Mouse (Mus musculus) c-Kit-positive CD71-positive TER-119-negative erythroid progenitor cells, embryonic 14.5 days (primary cell): ENCODE data around the gene Mylk2.

Source experiments
- DNase-seq: peaks from one replicate; pipeline ENCODE4 v3.0.0-alpha.2; 2013; ENCODE audit warnings: low read depth

Mylk2 gene

DNA sequence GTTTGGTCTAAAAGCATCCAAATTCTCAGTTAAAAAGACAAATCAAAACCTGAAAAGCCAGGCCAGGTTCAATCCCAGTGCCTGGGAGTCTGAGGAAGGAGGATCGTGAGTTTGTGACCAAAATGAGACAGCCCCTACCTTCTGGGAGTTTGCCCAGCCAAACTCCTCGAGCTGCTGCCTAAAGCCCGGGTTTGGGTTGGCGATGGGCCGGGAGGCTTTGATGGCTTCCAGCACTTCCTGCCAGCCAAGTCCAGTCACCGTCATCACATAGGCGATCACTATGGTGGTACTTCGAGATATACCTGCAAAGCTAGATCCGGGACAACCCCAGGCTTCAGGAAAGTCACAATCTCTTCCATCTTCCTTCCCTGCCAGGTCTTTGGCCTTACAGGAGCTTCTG, 32.9 kb downstream of the Mylk2 start:
- no peak for DNase-seq

DNA sequence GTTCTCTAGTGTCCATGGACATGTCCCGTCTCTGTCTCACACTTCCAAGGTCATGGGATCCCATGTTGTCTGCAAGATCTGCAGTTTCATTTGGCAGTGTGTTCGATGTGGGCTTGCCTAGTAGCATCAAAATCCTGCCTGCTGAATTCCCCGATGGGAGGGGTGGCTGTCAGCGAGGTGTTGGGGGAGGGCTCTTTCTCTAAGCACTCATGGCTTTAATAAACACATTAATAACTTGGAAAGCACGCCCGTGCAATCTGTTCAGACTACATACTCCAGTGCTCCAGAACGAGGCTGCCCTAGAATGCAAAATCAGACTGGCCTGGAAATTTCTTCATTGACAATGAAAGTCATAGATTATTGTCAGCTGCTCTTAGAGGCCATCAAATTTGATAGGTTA, 35.9 kb downstream of the Mylk2 start:
- no peak for DNase-seq

DNA sequence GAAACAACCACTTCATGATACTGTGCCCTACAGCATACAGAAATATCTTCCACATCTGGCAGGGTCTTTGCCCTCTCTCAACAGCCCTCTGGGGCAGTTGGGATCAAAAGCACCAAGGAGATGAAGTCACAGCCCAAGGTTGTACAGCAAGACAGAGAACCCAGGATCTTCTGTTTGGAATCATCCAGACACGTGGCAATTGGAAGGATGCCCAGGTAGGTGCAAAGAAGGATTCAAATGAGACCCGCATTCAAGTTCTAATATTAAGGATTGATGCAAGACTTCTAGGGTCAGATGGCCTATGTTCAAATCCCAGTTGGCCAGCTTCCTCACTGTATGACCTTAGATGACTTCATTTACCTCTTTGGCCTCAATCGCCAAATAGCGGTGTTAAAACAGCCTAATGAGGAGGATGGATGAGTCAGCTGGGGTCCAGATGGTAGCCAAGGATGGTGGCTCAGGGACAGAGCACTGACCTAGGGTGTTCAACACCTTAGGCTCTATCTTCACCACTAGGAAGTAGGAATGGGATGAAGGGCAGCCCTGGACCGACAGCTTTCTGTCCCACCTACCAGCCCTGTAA, 37.4 kb downstream of the Mylk2 start:
- no peak for DNase-seq

DNA sequence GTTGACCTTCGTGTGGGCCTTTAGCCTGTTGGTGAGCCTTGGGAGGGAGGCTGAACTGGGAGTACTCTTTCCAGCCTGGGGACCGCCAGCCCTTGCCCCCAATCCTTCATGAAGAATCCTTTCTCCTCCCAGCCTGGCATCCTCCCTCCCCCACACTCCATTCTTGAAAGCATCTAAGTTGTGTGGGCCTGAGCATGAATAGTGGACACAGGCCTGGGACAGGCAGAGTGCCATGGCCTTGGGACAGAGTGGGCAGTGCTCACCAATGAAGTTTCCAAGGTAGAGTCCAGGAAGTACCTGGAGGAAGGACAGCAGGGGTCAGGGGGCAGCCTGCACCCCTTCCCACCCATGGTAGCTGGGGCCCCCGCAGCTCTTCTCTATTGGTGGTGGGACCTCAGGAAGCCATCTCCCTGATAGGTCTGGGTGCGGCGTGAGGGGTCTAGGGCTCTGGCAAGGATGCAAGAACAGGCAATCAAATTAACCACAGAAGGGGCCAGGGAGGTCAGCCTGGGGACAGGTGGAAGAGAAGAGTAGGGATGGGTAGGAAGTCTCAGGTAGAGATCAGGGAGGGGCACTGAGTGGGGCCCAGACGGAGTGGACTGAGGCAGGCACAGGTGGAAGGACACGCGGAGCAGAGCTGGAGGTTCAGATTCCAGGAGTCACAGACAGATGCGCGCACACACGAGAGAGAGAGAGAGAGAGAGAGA, 39.4 kb downstream of the Mylk2 start:
- DNase-seq, result no peak

DNA sequence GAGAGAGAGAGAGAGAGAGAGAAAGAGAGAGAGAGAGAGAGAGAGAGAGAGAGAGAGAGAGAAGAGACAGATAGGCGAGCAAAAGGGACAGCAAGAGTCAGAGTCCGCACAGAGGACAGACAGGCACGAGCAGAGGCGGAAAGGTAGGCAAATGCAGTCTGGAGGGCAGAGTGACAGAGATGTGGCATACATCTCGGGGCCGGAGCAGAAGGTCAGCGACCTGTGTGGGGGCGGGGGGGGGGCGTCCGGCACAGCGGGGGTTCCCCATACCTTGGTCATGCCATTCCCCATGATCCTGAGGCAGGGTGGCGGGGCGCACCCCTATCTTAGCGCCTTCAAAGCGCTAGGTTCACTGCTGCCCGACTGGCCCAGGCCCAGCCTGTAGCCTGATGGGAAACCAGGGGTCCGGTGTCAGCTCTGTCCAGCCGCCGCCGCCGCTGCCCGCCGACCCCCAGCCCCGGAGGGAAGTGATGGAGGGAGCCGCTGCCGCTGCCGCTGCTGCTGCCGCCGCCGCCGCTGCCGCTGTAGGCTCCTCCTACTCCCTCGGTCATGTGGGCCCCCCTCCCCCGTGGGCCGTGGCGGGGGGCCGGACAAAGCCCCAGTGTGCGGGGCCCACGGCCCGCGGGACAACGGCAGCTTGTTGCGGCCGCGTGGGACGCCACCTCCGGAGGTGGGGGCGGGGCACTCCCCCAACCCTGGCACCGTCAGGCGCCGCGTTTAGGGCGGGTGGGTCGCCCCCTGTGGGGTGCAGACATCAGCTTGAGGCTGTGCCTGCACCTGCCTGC, 40.1 kb downstream of the Mylk2 start, which contains the start of gene Dusp15:
Gene Dusp15, minus strand, starts transcription at position 634 of the 785 bp plus-strand sequence.
- no peak for DNase-seq

DNA sequence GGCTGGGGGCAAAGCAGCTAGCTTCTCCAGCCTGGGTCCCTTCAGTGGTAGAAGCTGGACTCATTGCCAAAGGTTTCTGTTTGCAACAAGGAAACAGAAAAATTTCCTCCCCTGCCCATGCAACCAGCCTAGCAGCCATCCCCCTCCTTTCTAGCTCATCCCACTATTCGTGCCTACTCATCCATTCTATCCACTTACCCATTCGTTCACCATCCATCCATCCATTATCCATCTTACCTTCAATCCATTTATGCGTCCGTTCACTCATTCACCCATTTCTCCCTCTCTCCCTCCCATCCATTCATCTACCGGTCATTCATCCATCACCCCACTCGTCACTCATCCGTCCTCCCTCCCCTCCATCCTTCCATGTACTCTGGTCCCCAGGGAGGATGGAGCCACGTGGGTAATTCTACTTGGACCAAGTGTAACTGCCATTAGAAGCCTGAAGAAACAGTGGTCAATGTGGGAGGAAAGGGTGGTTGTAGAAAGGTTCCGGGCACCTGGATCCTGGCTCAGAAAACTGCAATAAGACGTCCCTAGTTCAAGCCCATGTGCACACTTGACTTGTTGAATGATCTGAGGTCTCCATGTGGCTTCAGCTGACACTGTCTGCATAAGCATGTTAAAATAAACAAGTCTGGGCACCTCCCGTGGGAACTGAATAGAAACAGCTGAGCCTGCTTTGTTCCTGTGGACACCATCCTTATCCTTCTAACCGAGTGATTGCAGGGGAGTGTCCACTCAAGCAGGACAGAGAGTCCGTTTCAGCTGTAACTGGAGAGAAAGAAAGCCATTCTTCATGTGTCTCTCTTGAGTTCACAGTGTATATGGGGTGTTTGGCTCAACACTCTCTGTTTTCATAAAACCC, 40.9 kb downstream of the Mylk2 start:
- DNase-seq, result no peak

DNA sequence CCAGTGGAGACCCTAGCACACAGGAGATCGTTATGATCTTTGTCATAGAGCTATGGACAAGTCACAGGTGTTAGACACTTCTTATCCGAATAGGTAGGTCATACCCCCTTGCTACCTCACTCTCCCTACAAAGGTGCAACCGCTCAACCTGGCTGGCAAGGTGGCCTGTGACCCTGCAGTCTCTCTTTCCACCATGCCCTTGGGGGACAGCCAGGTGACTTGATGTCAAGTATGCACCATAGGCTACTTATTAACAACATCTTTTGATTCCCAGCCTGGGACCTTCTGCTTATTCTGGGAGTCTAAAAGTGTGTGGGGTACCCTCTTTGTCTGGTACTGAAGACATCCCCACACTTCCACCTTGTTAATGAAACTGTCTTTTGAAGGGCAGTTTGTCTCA, 47.0 kb downstream of the Mylk2 start:
- no peak for DNase-seq

DNA sequence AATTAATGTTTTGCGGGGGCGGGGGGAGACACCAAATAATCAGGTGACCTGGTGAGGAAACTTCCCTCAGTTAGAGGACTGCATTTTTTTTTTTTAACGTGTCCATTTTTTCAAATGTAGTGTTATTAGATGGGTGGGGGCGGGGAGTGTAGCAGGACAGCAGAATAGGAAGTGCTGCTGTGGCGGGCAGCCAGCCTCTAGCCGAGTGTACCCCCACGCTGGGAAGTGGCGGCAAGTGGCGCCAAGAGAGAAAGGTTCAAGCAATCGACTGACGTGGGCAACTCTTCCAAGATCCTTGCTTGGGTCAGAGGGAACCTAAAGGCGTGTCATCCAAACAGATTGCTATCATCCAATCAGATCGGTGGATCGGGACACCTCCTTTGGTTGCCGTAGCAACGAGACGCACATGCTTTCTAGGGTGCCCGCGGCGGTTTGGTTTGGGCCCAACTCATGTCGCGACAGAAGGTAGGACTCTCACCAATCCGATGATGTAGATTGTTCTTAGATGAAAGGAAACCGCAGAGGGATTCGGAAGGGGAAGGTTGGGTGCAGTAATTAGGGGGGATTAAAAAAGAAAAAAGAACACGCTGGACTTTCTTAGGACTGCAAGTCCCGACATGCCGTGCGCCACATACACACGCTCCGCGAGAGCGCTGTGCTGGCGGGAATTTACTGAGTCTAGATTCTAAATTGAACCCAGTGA, 51.1 kb downstream of the Mylk2 start, which contains the start of gene Ttll9:
Gene Ttll9, plus strand, starts transcription at position 395 of the 703 bp plus-strand sequence.
- peak; percentile 32 for DNase-seq

DNA sequence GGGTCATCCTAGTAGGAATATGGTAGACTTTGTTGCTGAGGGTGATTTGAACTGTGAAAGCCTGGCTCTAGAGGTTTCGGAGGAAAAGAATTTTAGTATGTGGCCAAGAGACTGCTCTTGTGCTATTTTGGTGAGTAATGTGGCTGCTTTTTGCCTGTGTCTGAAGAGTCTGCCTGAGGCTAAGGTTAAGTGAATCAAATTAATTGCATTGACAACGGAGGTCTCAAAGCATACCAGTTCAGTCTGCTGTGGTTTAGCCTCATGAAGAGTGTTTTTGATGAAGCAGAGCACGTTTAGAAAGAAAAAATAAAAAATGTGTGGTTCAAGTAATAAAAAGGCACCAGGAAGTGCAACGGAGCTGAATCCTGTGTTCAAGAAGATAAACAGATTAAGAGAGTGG, 54.4 kb downstream of the Mylk2 start:
- no peak for DNase-seq
